ENCODE assay signal across 32 mouse cellular contexts in the genomic region with DNA sequence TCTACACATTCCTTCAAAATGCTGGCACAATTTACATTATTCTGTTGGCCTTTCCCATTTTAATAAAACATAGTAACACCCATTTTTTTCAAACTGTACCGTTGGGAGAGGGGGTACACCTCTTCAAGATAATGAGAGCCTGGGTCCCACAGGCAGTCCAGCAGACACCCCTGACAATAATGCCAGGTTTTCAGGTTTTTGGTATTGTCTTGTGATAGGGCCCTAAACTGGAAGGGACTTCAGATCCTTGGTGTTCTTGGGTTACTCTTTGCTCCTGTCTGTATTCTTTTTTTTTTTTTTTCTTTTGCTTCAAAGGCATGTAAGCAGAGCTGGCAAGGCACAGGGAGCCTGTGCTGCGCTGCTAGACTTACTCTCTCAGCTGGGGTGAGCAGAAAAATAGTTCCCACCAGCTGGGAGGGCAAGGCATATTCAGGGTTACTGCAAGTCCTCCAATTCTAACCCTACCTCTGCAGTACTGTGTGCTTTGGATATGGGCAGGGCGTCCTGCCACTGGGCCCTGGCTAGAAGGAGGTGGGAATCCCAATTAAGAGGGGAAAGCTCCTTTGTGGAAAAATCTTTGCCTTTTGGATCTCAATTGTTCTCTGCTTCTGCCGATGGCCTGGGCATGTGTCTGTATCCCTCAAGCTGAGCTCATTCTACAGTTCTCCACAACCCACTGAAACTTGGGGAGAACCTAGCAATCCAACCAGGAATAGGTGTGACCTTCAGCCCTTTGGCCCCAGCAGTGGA. TPM values are rescaled to one million over a fixed set of nuclear protein-coding genes. Genes with fewer than 3 reads are reported as not detected.
DNase-seq lines count a peak whose midpoint lies in the region; ATAC-seq and TF ChIP-seq lines count a peak whose summit lies in the region.
"Had no signal": no experiment of that assay in that cellular context is flagged by ENCODE, and none has a peak within 500 bp of the region (broad histone marks: within the 10 kb centered on the region; RNA-seq: fewer than 3 reads in every experiment).

No protein-coding gene starts in this region.

- peaks cover 99% of the 10 kb centered on the region for H3K27me3 ChIP-seq in midbrain, embryonic 10.5 days (ENCODE audit: low read depth, poor library complexity, severe bottlenecking)
- H3K27me3 ChIP-seq in midbrain, postnatal 0 days (ENCODE audit: insufficient read depth, low read length), result peaks cover 16% of the 10 kb centered on the region; the same call in 1 of the 2 replicates
- peaks cover 93% of the 10 kb centered on the region for H3K27me3 ChIP-seq in hindbrain, embryonic 14.5 days (ENCODE audit: control insufficient read depth, insufficient read depth, low read length)
- H3K27me3 ChIP-seq in midbrain, embryonic 12.5 days, result peaks cover 87% of the 10 kb centered on the region

- H3K4me3 ChIP-seq in midbrain, embryonic 10.5 days, result peak overlapping the region; percentile 51
- no peak overlapping the region for H3K4me3 ChIP-seq in midbrain, postnatal 0 days (ENCODE audit: low read depth, low read length)
- H3K4me3 ChIP-seq in hindbrain, embryonic 14.5 days (replicated peaks; ENCODE audit: low read length), result no peak overlapping the region
- H3K4me3 ChIP-seq in midbrain, embryonic 12.5 days, result peak overlapping the region; percentile 26; the same call in 1 of the 2 replicates
- H3K4me3 ChIP-seq in gastrocnemius, adult 2 months, result no peak overlapping the region
- H3K4me3 ChIP-seq: embryonic facial prominence, embryonic 12.5 days; erythroblast, embryonic 14.5 days; forebrain, embryonic 12.5 days; heart, embryonic 10.5 days; layer of hippocampus, adult 2 months; limb, embryonic 12.5 days had no signal

- WGBS in midbrain, embryonic 10.5 days, result 2% methylated on average over 4 of the region's 4 CpGs
- WGBS in midbrain, postnatal 0 days, result 33% methylated on average over 4 of the region's 4 CpGs
- 4% methylated on average over 4 of the region's 4 CpGs for WGBS in hindbrain, embryonic 14.5 days
- WGBS in midbrain, embryonic 12.5 days, result 7% methylated on average over 4 of the region's 4 CpGs

- H3K27ac ChIP-seq in midbrain, embryonic 10.5 days (replicated peaks), result peak overlapping the region; percentile 94
- no peak overlapping the region for H3K27ac ChIP-seq in midbrain, postnatal 0 days (ENCODE audit: low read depth, low read length)
- no peak overlapping the region for H3K27ac ChIP-seq in hindbrain, embryonic 14.5 days
- peak overlapping the region; percentile 91 for H3K27ac ChIP-seq in midbrain, embryonic 12.5 days (replicated peaks)
- no peak overlapping the region for H3K27ac ChIP-seq in gastrocnemius, adult 2 months
- H3K27ac ChIP-seq: embryonic facial prominence, embryonic 12.5 days; forebrain, embryonic 12.5 days; heart, embryonic 10.5 days; layer of hippocampus, adult 2 months; limb, embryonic 12.5 days; macrophage; stomach, postnatal 0 days had no signal

- no peak overlapping the region for H3K9ac ChIP-seq in midbrain, postnatal 0 days (replicated peaks; ENCODE audit: low read length, poor library complexity, severe bottlenecking)
- peak overlapping the region; percentile 35; the same call in 1 of the 2 replicates for H3K9ac ChIP-seq in hindbrain, embryonic 14.5 days
- peak overlapping the region; percentile 46; the same call in 1 of the 2 replicates for H3K9ac ChIP-seq in midbrain, embryonic 12.5 days (replicated peaks)
- H3K9ac ChIP-seq: embryonic facial prominence, embryonic 12.5 days; forebrain, embryonic 12.5 days; limb, embryonic 12.5 days; liver, postnatal 0 days had no signal

- H3K9me3 ChIP-seq in midbrain, embryonic 10.5 days (replicated peaks), result no peaks in the 10 kb centered on the region
- H3K9me3 ChIP-seq in midbrain, postnatal 0 days (ENCODE audit: low read length), result no peaks in the 10 kb centered on the region
- no peaks in the 10 kb centered on the region for H3K9me3 ChIP-seq in hindbrain, embryonic 14.5 days (ENCODE audit: control insufficient read depth, low read length)
- no peaks in the 10 kb centered on the region for H3K9me3 ChIP-seq in midbrain, embryonic 12.5 days
- H3K9me3 ChIP-seq: embryonic facial prominence, embryonic 12.5 days; forebrain, embryonic 12.5 days; heart, embryonic 10.5 days; limb, embryonic 12.5 days had no signal

- no peak overlapping the region for H3K4me2 ChIP-seq in midbrain, postnatal 0 days (ENCODE audit: low read depth, low read length, poor library complexity, severe bottlenecking)
- H3K4me2 ChIP-seq in hindbrain, embryonic 14.5 days (replicated peaks), result peak overlapping the region; percentile 34
- H3K4me2 ChIP-seq in midbrain, embryonic 12.5 days (replicated peaks), result peak overlapping the region; percentile 48
- H3K4me2 ChIP-seq: embryonic facial prominence, embryonic 12.5 days; forebrain, embryonic 12.5 days; limb, embryonic 12.5 days; liver, embryonic 11.5 days had no signal

- intact Hi-C loops in gastrocnemius, adult 2 months (cut with DNase I), result no loop called here

- peaks cover 40% of the 10 kb centered on the region for H3K36me3 ChIP-seq in midbrain, embryonic 10.5 days
- no peaks in the 10 kb centered on the region for H3K36me3 ChIP-seq in midbrain, postnatal 0 days (ENCODE audit: insufficient read depth, low read length)
- H3K36me3 ChIP-seq in hindbrain, embryonic 14.5 days (replicated peaks; ENCODE audit: control insufficient read depth, insufficient read depth), result no peaks in the 10 kb centered on the region
- no peaks in the 10 kb centered on the region for H3K36me3 ChIP-seq in midbrain, embryonic 12.5 days
- H3K36me3 ChIP-seq: embryonic facial prominence, embryonic 12.5 days; forebrain, embryonic 12.5 days; heart, embryonic 10.5 days; limb, embryonic 12.5 days had no signal

- ATAC-seq in midbrain, postnatal 0 days (ENCODE audit: low FRiP score), result no peak
- no peak for ATAC-seq in hindbrain, embryonic 14.5 days (ENCODE audit: low FRiP score)
- no peak for ATAC-seq in midbrain, embryonic 12.5 days (ENCODE audit: low FRiP score, low read depth)
- ATAC-seq: intestine, embryonic 16.5 days; liver, postnatal 0 days; lung, postnatal 0 days had no signal

- peaks cover 80% of the 10 kb centered on the region for H3K4me1 ChIP-seq in midbrain, embryonic 10.5 days
- H3K4me1 ChIP-seq in midbrain, postnatal 0 days (ENCODE audit: insufficient read depth, low read length), result no peaks in the 10 kb centered on the region; the same call in 1 of the 2 replicates
- H3K4me1 ChIP-seq in hindbrain, embryonic 14.5 days (replicated peaks; ENCODE audit: control insufficient read depth, insufficient read depth, low read length), result no peaks in the 10 kb centered on the region; the same call in 1 of the 2 replicates
- peaks cover 26% of the 10 kb centered on the region; the same call in 1 of the 2 replicates for H3K4me1 ChIP-seq in midbrain, embryonic 12.5 days
- H3K4me1 ChIP-seq: embryonic facial prominence, embryonic 12.5 days; limb, embryonic 12.5 days had no signal

- peak; percentile 39 for DNase-seq in midbrain, embryonic 10.5 days (ENCODE audit: low spot score)
- DNase-seq in midbrain, postnatal 0 days (ENCODE audit: low spot score), result no peak
- DNase-seq in hindbrain, embryonic 14.5 days (ENCODE audit: low spot score), result no peak
- no peak for DNase-seq in left cerebral cortex, adult 11 months (ENCODE audit: low spot score)
- DNase-seq in gastrocnemius, adult 2 months, result no peak
- no peak for DNase-seq in frontal cortex, adult 2 months (ENCODE audit: extremely low spot score in 1 of 2, low spot score in 1 of 2)
- DNase-seq: adrenal gland, adult 2 months; cerebellum, adult 11-12 months; kidney, adult 9 months; kidney, postnatal 25 days; liver, postnatal 0 days; right cerebral cortex, postnatal 14 days; thymus, postnatal 14 days had no signal

- no peak for TF ChIP-seq CTCF in midbrain, postnatal 0 days (IDR thresholded peaks at IDR 0.05)
- no peak for TF ChIP-seq CTCF in gastrocnemius, adult 2 months (IDR thresholded peaks at IDR 0.05)

RNA-seq across cellular contexts. Expression of gene En2, which starts 7.6 kb away (rescaled TPM):
- polyA plus RNA-seq in midbrain, embryonic 10.5 days (2016; fragmentation: Nextera tagmentation; extraction: Ambion mirVana), result 0.84 and 1.1 TPM in 2 replicates
- total RNA-seq in midbrain, postnatal 0 days (2014; rRNA removed), result 49.5 and 62.0 TPM in 2 replicates
- polyA plus RNA-seq in midbrain, postnatal 0 days (2015; fragmentation: Nextera tagmentation; extraction: Ambion mirVana), result 0.86 and 1.0 TPM in 2 replicates
- 0.07 and 0.98 TPM in 2 replicates for polyA plus RNA-seq in hindbrain, embryonic 14.5 days (2014; fragmentation: Nextera tagmentation; extraction: Ambion mirVana)
- polyA plus RNA-seq in midbrain, embryonic 12.5 days (2016; fragmentation: Nextera tagmentation; extraction: Ambion mirVana), result 1.5 and 2.1 TPM in 2 replicates
- under 1 TPM; 0.36 to 0.54 TPM for total RNA-seq in gastrocnemius, adult 2 months (2021)
- 0.29 and 0.30 TPM in 2 replicates for polyA plus RNA-seq in frontal cortex, adult 2 months (2012; rRNA removed)
- total RNA-seq: hematopoietic stem cell, adult 5-6 weeks; left cerebral cortex, postnatal 10 days; MEL; neutrophil, adult 5-6 weeks had no signal
- polyA plus RNA-seq: C2C12; embryonic facial prominence, embryonic 12.5 days; erythroblast, embryonic 14.5 days; forebrain, embryonic 12.5 days; gonadal fat pad, adult 2 months; heart, embryonic 10.5 days; heart, embryonic 16.5 days; intestine, embryonic 16.5 days; limb, embryonic 12.5 days; liver, embryonic 11.5 days; liver, postnatal 0 days; lung, postnatal 0 days; macrophage; stomach, postnatal 0 days had no signal

Comparison
In these comparisons a context has a peak if more than half of its experiments do, and no peak if none do; other contexts are left out.
1. H3K27ac ChIP-seq: peak in midbrain, embryonic 10.5 days (single experiment) and midbrain, embryonic 12.5 days (single experiment); none in midbrain, postnatal 0 days (single experiment), hindbrain, embryonic 14.5 days (single experiment) and gastrocnemius, adult 2 months (single experiment).
2. H3K4me3 ChIP-seq: peak in midbrain, embryonic 10.5 days (single experiment) and midbrain, embryonic 12.5 days (single experiment); none in midbrain, postnatal 0 days (single experiment), hindbrain, embryonic 14.5 days (single experiment) and gastrocnemius, adult 2 months (single experiment).